Mouse (Mus musculus) embryonic facial prominence, embryonic 11.5 days (tissue): Measurements from ENCODE around the gene Cdan1. TPM values are rescaled to one million over a fixed set of nuclear protein-coding genes. Genes with fewer than 3 reads are reported as not detected.

Source experiments
- ATAC-seq: fragments of 200-750 bp; cut with Nextera tagmentation; replicated peaks from 2 replicates; pipeline ENCODE4 v1.8.0; 2017; ENCODE audit warnings: low read depth; ENCODE audit not compliant: insufficient number of reproducible peaks, low FRiP score, low TSS enrichment
- DNase-seq: peaks from one replicate; pipeline ENCODE4 v3.0.0-alpha.2; 2015; ENCODE audit warnings: low spot score
- H3K27ac ChIP-seq: fragments of 300-500 bp; sonication (generic); replicated peaks from 2 replicates; pipeline ENCODE4 v1.5.1; 2014; ENCODE audit warnings: mild to moderate bottlenecking, low read depth, low read length, control low read depth
- H3K27me3 ChIP-seq: fragments of 300-500 bp; sonication (generic); 2 replicates; pipeline ENCODE4 v1.6.1; 2014; ENCODE audit warnings: mild to moderate bottlenecking, low read length, moderate library complexity, mixed read lengths; ENCODE audit not compliant: control insufficient read depth, insufficient read depth
- H3K36me3 ChIP-seq: fragments of 300-500 bp; sonication (generic); replicated peaks from 2 replicates; pipeline ENCODE4 v1.6.1; 2014; ENCODE audit warnings: low read depth, mild to moderate bottlenecking, low read length, moderate library complexity, mixed read lengths; ENCODE audit not compliant: control insufficient read depth, insufficient read depth
- H3K4me1 ChIP-seq: fragments of 300-500 bp; sonication (generic); 2 replicates; pipeline ENCODE4 v1.6.1; 2014; ENCODE audit warnings: low read length, mixed read lengths; ENCODE audit not compliant: control insufficient read depth, insufficient read depth
- H3K4me2 ChIP-seq: fragments of 300-500 bp; sonication (generic); 2 replicates; pipeline ENCODE4 v1.6.1; 2014; ENCODE audit warnings: low read depth, mild to moderate bottlenecking, control low read depth, low read length, moderate library complexity
- H3K4me3 ChIP-seq: fragments of 300-500 bp; sonication (generic); 2 replicates; pipeline ENCODE4 v1.5.1; 2014; ENCODE audit warnings: low read depth, low read length, control low read depth
- H3K9ac ChIP-seq: fragments of 300-500 bp; sonication (generic); replicated peaks from 2 replicates; pipeline ENCODE4 v1.6.1; 2014; ENCODE audit warnings: mild to moderate bottlenecking, control low read depth, low read length
- H3K9me3 ChIP-seq: fragments of 300-500 bp; sonication (generic); replicated peaks from 2 replicates; pipeline ENCODE4 v1.6.1; 2016; ENCODE audit warnings: mild to moderate bottlenecking, low read length, inconsistent platforms, mixed read lengths; ENCODE audit not compliant: control insufficient read depth
- WGBS: fragments of 180-500 bp; shearing (Covaris S2); extraction: QIAGEN DNeasy Blood & Tissue Kit; methylation state at CpG from one replicate; pipeline ENCODE4 v1.1.7; 2014; 5-methylcytosine and 5-hydroxymethylcytosine counted together
- polyA plus RNA-seq: library from polyadenylated mRNA; unstranded; fragments of >200 nt; fragmentation: Nextera tagmentation; extraction: Ambion mirVana; gene quantifications from 2 replicates; pipeline ENCODE4 v1.2.1, GENCODE M21; 2014

Gene Cdan1
- polyA plus RNA-seq, 1 experiment from 2014 or later: 6.8 TPM

DNA sequence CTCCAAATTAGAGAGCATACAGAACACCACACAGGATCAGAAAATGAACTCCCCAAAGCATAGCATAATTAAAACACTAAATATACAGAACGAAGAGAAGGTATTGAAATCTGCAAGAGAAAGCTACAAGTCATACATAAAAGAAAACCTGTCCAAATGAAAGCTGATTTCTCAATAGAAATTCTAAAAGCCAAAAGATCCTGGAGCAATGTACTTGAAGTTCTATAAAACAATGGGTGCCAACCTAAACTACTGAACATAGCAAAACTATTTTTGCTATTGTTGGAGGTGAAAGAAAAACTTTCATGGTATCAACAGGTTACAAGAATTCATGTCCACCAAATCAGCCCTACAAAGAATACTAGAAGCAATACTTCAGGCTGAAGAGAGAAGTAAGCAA, 8.7 kb downstream of the Cdan1 start:
- H3K4me2 ChIP-seq: no peak overlapping the region
- H3K4me1 ChIP-seq: no peaks in the 10 kb centered on the region
- no peaks in the 10 kb centered on the region for H3K36me3 ChIP-seq
- no peak overlapping the region for H3K9ac ChIP-seq
- 88% methylated on average over 1 of the region's 1 CpGs for WGBS
- H3K27me3 ChIP-seq: no peaks in the 10 kb centered on the region
- H3K9me3 ChIP-seq: no peaks in the 10 kb centered on the region
- no peak overlapping the region for H3K27ac ChIP-seq
- H3K4me3 ChIP-seq: no peak overlapping the region
- DNase-seq (no peak), ATAC-seq (no peak)

DNA sequence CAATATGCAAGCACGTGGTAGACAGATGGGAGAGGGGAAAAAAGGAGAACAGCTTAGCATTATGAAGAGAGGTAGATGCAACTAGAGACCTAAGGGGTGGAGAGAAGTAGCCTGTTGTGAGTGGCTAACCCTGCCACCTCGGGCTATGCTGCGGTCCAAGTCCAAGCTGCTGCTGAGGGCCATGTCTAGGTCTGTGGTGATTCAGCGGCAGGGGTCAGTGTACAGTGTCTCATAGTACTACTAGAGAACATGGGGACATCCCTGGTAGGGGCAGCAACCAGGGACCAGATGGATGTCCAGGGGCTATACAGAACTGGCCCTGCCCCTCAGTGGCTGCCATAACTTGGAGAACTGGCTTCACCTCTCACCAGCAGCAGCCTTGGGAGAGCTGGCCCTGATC, 14.8 kb downstream of the Cdan1 start:
- Histone ChIP-seq H3K9ac (no peak overlapping the region), H3K27me3 (no peaks in the 10 kb centered on the region), H3K4me2 (no peak overlapping the region), H3K4me1 (no peaks in the 10 kb centered on the region), H3K36me3 (no peaks in the 10 kb centered on the region), H3K4me3 (no peak overlapping the region), H3K27ac (no peak overlapping the region), H3K9me3 (no peaks in the 10 kb centered on the region)
- no peak for DNase-seq
- WGBS: 95% methylated on average over 4 of the region's 4 CpGs
- no peak for ATAC-seq

DNA sequence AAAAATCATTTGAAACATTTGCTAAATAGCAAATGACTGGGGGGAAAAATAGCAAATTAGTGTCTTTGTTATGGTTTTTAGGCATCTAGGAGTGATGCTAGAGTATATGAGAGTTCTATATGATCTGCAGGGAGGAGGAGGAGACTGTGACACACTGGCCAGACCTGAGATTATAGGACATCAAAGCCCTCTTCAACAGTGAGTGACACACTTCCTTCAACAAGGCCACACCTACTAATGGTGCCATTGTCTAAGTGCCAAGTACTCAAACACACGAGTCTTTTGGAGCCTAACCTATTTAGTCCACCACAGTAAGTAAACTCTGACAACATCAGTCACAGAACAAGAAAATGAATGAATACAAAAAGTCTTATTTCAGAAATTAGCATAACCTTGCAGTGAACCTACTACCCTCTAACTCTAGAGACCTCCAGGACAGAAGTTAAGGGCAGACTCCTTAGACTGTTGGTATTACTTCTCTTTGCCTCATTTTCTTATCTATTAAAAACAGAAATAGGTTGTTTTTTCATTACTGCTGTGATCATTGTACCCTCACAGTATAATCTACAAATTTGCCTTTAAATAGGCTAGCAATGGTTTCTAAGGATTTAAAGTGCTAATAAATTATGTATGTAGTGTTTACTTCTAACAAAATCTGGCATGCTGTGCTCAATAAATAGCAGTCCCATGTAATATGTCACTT, 22.8 kb downstream of the Cdan1 start:
- H3K4me3 ChIP-seq: no peak overlapping the region
- no peaks in the 10 kb centered on the region for H3K4me1 ChIP-seq
- ATAC-seq (no peak), DNase-seq (no peak)
- H3K9me3 ChIP-seq: no peaks in the 10 kb centered on the region
- H3K27ac ChIP-seq: no peak overlapping the region
- H3K9ac ChIP-seq: no peak overlapping the region
- no peaks in the 10 kb centered on the region for H3K27me3 ChIP-seq
- H3K36me3 ChIP-seq: no peaks in the 10 kb centered on the region
- WGBS: 77% methylated on average over 1 of the region's 1 CpGs
- no peak overlapping the region for H3K4me2 ChIP-seq

DNA sequence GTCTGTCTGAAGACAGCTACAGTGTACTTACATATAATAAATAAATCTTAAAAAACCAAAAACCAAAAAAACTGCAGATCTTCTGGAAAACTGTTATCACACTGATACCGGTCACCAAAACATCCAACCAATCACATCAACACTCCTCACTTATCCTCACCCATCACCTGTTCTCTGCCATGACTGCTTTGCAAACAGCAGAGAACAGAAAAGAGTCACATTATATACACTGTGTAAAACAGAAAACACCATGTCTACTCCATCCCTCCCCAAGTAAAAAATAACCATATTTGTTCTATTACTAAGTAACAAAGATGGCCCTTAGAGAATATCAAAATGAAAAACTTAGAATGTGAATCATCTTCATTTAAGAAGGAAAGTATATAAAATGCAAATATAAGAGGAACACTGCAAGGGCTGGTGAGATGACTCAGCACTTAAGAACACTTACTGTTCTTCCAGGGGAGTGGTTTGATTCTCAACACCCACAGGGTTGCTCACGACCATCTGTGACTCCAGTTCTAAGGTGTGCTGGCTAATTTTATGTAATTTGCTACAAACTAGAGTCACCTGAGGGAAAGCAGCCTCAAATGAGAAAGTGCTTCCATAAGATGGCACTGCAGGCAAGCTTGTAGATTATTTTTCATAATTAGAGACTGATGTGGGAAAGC, 79.5 kb downstream of the Cdan1 start:
- WGBS: 88% methylated on average over 2 of the region's 2 CpGs
- Histone ChIP-seq H3K9me3 (no peaks in the 10 kb centered on the region), H3K27me3 (no peaks in the 10 kb centered on the region), H3K27ac (no peak overlapping the region), H3K4me1 (no peaks in the 10 kb centered on the region), H3K36me3 (no peaks in the 10 kb centered on the region), H3K9ac (no peak overlapping the region), H3K4me3 (no peak overlapping the region), H3K4me2 (no peak overlapping the region)
- no peak for DNase-seq
- ATAC-seq: no peak

DNA sequence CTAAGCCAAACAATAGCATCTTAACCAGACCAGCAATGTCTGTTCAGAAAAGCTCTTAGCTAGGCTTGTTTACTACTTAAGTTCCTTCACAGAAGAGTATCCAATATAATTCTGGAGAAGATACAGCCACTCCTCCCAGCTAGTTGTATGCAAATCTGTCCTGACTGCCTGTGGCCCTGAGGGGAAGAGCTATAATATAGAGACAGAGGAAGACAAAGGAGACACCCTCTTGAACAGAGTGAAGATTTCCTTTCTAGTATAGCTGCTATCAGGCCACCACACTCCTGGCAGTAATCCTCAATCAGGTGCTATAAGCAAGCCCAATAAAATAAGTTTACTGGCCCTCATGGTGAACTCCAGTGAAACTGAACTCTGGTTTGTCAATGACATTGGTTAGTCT, 88.0 kb downstream of the Cdan1 start:
- Histone ChIP-seq H3K4me1 (no peaks in the 10 kb centered on the region), H3K27ac (no peak overlapping the region), H3K9me3 (no peaks in the 10 kb centered on the region), H3K9ac (no peak overlapping the region), H3K27me3 (no peaks in the 10 kb centered on the region), H3K36me3 (no peaks in the 10 kb centered on the region), H3K4me3 (no peak overlapping the region), H3K4me2 (no peak overlapping the region)
- no peak for ATAC-seq
- no peak for DNase-seq

DNA sequence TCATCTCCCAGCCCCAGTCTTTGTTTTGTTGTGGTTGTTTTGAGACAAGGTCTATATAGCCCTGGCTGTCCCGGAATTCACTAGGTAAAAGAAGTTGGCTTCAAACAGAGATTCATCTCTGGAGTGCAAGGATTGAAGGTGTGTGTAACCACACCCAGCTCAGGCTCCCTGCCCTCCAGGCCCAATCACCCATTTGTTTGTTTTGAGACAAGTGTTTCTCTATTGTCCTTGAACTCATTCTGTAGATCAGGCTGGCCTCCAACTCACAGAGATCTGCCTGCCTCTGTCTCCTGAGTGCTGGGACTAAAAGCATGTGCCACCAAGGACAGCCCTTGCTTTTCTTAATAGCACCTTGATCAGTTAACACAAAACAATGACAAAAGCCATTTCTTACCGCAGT, 101.9 kb downstream of the Cdan1 start:
- no peak for ATAC-seq
- Histone ChIP-seq H3K9ac (no peak overlapping the region), H3K27me3 (no peaks in the 10 kb centered on the region), H3K4me2 (no peak overlapping the region), H3K36me3 (no peaks in the 10 kb centered on the region), H3K4me1 (no peaks in the 10 kb centered on the region), H3K9me3 (no peaks in the 10 kb centered on the region), H3K27ac (no peak overlapping the region), H3K4me3 (no peak overlapping the region)
- no peak for DNase-seq
- whole genome bisulfite sequencing: 86% methylated on average over 2 of the region's 2 CpGs

DNA sequence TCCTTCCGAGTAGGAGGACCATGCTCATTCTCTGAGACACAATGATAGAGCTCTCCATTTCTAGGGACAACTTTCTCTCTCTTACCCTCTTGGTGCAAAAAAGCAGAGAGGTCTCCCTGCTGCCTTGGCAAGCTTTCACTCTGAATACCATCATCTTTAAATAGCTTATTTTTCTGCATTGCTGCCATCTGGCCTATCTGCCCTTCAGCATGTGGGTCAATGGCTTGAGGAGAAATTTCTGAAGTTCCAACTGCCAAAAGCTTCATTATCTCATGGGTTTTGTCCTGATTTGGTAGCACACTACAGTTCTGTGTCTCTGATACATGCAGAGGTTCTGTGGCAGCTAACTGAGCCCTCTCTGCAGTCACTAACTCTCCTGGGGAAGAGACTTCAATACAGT, 104.4 kb downstream of the Cdan1 start:
- DNase-seq: no peak
- H3K4me3 ChIP-seq: no peak overlapping the region
- H3K27ac ChIP-seq: no peak overlapping the region
- H3K4me1 ChIP-seq: no peaks in the 10 kb centered on the region
- H3K4me2 ChIP-seq: no peak overlapping the region
- no peaks in the 10 kb centered on the region for H3K27me3 ChIP-seq
- H3K36me3 ChIP-seq: no peaks in the 10 kb centered on the region
- no peak overlapping the region for H3K9ac ChIP-seq
- 93% methylated on average over 1 of the region's 1 CpGs for WGBS
- ATAC-seq: no peak
- no peaks in the 10 kb centered on the region for H3K9me3 ChIP-seq

DNA sequence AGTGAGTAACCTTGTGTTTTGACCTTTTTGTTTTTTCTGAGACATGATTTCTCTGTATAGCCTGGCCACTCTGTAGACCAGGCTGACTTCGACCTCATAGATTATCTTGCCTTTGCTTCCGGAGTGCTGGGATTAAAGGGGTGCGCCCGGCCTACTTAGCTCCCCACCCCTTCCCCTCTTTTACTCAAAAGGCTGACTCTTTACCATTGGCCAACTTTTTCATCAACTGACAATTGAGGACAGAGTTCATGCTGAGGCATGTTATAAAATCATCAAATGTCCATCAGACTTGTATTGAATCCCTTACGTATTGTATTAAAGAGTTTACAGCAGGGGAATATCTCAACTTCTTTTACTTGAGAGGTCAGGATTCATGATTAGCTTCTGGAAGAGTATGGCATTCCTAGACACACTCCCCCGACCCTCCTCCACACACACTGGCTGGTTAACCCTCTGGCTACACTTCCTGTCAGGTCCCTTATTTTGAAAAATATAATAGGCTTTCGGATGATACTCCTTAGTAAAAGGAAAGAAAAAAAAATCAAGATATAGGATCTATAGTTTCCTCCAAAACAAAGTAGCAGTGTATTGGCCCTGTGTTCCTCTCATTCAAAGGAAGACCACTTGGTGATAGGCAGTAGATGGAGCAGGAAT, 117.9 kb downstream of the Cdan1 start:
- peak overlapping the region; percentile 83; the same call in 1 of the 2 replicates for H3K27ac ChIP-seq
- H3K4me2 ChIP-seq: peak overlapping the region; percentile 91
- H3K9me3 ChIP-seq: no peaks in the 10 kb centered on the region
- no peaks in the 10 kb centered on the region for H3K27me3 ChIP-seq
- H3K4me1 ChIP-seq: no peaks in the 10 kb centered on the region
- peak overlapping the region; percentile 84 for H3K4me3 ChIP-seq
- DNase-seq: no peak
- WGBS: 41% methylated on average over 7 of the region's 7 CpGs
- H3K9ac ChIP-seq: peak overlapping the region; percentile 55
- no peak for ATAC-seq
- H3K36me3 ChIP-seq: no peaks in the 10 kb centered on the region
